Mouse (Mus musculus): ENCODE results near the gene Mthfd2l. TPM values are rescaled to one million over a fixed set of nuclear protein-coding genes. Genes with fewer than 3 reads are reported as not detected.

Gene Mthfd2l
- total RNA-seq (2021): 10 to 100 TPM; 12.1 to 12.2 TPM
- long read RNA-seq, experiment 1, transcript Mthfd2l-201 (8 exons, 2,159 nt): major isoform, 8 of 14 reads
- long read RNA-seq, experiment 1, partial matches to known transcripts: 0 of 14 reads
- long read RNA-seq, experiment 1, other reads (novel, unspliced or antisense): 2 of 14 reads
- long read RNA-seq, experiment 2, transcript Mthfd2l-201 (8 exons, 2,159 nt): major isoform, 6 of 15 reads
- long read RNA-seq, experiment 2, transcript Mthfd2l-203 (2 exons, 688 nt): minor isoform, 5 of 15 reads
- long read RNA-seq, experiment 2, partial matches to known transcripts: 0 of 15 reads
- long read RNA-seq, experiment 2, other reads (novel, unspliced or antisense): 4 of 15 reads

- intact Hi-C loops (cut with DNase I): no loop called here
- DNase-seq: peak; percentile 91
Observed at GRCm38 (mm10) chr5:90930971-90931851, at the start of gene Mthfd2l. TSS of gene Mthfd2l (plus strand) at chr5:90931117.

DNA sequence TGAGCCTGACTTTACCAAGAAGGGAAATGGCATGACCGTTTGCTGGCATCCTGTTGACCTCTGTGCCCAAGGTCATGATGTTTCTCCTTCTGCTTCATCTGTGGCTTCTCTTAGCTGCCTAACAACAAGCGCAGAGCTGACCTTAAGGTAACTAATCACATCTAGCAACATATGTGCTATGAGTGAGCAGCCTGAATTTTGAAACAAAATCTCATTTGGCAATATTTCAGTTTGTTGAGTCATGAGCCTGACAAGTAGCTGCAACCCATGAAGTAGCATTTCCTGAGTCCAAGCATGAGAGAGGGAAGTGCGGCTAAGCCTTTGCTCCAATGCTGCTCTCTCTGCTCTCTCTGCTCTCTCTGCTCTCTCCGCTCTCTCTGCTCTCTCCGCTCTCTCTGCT is 49.2 kb upstream of the Mthfd2l start:
- intact Hi-C loops (cut with DNase I): no loop called here
- DNase-seq: no peak

GRCm38 (mm10) chr5:90882146-90882545 is 48.8 kb upstream of the Mthfd2l start:
- intact Hi-C loops (cut with DNase I): no loop called here
- DNase-seq: no peak

- intact Hi-C loops (cut with DNase I): no loop called here
- DNase-seq: no peak
Observed at GRCm38 (mm10) chr5:90884628-90885242, 46.2 kb upstream of the Mthfd2l start.

DNA sequence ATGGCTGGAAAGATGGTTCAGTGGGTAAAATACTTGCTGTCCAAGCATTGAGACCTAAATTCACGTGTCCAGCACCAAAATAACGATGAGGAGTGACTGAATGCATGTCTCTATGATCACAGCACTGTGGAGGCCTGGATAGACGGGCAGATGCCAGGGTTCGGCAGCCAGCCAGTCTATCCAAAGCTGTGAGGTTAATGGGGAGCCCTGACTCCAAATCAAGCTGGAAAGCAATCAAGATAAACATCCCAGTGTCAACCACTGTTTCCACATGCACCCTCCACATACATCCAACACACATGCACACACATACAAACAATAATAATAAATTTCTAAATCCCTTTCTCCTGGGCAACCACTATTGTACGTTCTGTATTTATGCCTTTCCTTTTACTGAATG is 42.3 kb upstream of the Mthfd2l start:
- intact Hi-C loops (cut with DNase I): no loop called here
- no peak for DNase-seq

DNA sequence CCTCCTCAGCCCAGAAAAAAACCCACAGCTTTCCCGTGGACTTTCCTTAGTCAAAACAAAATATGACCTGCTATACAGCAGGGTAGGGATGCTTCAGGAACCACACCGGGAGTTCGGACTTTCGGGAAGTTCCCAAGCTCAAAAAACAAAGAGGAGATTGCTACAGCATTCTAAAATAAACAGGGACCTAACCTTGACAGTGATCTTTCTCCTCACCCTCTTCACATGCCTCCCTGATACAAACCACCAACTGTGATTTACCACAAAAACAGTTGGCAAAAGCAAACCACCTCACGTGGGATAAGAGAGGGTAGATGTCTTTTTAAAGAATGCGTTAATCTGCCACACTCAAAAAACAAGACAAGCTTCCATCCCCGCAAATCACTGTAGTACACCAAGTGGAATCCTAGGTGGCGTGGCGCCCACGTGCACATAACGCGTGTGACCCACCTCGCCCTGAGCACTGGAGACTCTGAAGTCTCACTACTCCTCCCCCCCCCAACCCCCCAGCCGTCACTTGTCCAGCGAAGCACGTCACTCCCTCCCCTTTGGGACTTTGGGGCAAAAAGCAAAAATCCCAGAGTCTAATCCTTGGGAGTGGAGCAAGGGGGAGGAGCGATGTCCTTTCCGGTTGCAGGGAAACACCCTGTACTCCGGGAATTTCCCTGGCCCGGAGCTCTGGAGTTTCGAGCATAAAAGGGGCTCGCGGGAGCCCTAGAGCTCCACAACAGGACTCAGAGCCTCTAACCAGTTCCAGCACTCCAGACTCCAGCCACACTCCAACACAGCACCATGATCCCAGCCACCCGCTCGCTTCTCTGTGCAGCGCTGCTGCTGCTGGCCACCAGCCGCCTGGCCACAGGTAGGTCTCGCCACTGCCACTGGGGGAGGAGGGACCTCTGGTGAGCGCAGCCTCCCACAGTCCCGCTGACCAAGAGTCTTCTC is 40.1 kb upstream of the Mthfd2l start, which contains the start of gene Cxcl1:
TSS of gene Cxcl1 (plus strand) at position 723 of the 945 bp plus-strand sequence.
- intact Hi-C loops (cut with DNase I): loop anchor here (5.0 kb wide), 1 partner anchor 118 kb away; the partner anchor contains the start of gene Pf4

DNA sequence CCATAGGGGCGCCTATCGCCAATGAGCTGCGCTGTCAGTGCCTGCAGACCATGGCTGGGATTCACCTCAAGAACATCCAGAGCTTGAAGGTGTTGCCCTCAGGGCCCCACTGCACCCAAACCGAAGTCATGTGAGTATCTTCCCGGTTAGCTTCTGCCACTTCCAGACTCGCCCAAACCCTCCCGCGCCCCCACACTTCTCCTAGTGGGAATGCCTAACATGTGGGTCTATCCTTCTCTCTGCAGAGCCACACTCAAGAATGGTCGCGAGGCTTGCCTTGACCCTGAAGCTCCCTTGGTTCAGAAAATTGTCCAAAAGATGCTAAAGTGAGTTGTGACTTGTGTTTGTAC is 39.5 kb upstream of the Mthfd2l start:
- intact Hi-C loops (cut with DNase I): loop anchor here (5.0 kb wide), 1 partner anchor 119 kb away; the partner anchor contains the start of gene Pf4

More for the DNA sequence above, 40.1 kb upstream of the Mthfd2l start, which contains the start of gene Cxcl1:
- DNase-seq: peak; percentile 55 to 59

DNA sequence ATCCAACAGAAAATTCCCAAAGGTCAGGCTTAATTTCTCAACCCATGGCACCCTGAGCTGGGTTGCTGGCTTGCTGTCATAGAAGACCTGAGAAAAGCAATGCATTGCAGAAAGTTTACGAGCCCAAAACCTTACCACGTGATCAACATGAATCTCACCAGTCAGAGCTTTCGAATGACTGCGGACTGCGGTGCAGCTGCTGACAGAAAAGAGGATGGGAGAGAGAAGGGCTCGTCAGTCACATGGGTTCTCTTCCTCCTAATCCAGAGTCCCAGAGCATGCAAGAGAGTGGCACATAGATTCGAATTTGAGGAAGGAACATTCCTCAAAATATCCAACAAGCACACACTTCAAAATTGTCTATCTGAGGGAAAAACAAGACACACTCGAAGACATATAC is 36.7 kb upstream of the Mthfd2l start:
- intact Hi-C loops (cut with DNase I): loop anchor here (5.0 kb wide), 1 partner anchor 122 kb away; the partner anchor contains the start of gene Pf4
- DNase-seq: no peak

More for the DNA sequence above, 39.5 kb upstream of the Mthfd2l start:
- no peak for DNase-seq

DNA sequence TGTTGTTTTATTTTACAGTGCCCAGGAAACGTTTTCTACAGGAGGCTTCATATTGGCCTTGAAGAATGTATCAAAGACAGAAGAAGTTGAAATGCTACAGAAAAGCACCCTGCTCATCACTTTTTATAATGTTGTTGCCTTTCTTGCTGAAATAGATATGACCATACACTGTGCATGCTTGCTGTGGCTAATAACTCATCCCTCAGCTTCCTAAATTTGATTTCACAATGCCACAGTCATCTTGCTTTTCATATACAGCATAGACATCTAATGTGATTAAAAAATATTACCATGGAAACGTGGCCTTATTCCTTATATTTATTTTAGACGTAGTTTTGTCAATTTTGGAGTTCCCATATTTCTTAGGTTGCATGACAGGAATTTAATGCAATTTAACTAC is 33.5 kb upstream of the Mthfd2l start:
- intact Hi-C loops (cut with DNase I): no loop called here
- DNase-seq: no peak

DNA sequence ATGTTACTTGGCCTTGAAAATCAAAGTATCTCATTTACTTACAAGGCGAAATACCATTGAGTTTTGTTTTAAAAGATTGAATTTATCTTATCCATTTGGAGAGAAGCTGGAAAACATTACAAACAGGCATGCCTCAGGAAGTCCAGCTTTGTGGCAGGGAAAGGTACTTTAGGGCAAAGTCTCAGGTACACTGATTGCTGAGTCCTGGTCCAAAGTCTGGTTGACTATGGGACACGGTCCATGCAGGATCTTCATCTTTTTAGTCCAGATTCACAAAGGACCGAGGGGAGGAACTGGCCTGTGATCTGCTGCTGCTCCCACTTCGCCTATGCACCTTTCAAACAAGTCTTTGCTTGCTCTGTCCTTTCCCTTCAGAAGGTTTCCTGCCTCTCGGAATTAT is 31.6 kb upstream of the Mthfd2l start:
- intact Hi-C loops (cut with DNase I): no loop called here
- no peak for DNase-seq

DNA sequence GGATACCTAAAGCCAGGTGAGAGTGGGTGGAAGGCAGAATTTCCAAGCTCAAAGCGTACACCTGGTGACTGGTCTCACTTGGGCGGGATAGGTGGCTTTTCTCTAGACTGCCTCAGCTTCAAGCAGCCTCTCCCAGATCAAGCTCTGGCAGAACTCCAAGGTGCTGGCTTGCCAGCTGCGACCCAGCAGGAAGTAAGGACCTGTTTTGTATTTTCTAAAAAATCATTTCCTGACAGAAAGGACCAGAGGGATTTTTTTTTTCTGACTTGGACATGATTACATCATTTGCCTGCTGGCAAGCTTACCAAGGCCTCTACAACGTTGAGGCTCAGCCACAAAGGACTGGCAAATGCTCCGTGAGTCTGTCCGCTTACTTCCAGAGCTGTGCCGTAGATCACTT is 30.8 kb upstream of the Mthfd2l start:
- DNase-seq: peak; percentile 61 to 72
- intact Hi-C loops (cut with DNase I): no loop called here

DNA sequence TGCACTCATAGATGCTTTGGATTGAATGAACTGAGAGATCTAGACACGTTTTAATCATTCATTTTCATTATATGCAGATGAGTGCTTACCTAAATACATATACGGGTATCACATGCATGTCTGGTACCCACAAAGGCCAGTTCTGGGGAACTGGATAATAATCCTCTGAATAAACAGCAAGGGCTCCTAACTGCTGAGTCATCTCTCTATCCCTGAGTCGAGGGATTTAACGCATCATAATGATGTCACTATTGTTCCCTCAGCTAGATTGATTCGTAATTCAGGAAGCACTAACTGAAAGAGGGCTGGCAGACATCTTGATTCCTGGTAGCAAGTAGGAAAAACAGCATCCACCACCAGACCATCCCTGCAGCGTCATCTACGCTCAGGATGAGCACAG is 30.2 kb upstream of the Mthfd2l start:
- intact Hi-C loops (cut with DNase I): no loop called here
- no peak for DNase-seq

- intact Hi-C loops (cut with DNase I): no loop called here
- no peak for DNase-seq
Observed at GRCm38 (mm10) chr5:90902380-90903260, 28.3 kb upstream of the Mthfd2l start.

DNA sequence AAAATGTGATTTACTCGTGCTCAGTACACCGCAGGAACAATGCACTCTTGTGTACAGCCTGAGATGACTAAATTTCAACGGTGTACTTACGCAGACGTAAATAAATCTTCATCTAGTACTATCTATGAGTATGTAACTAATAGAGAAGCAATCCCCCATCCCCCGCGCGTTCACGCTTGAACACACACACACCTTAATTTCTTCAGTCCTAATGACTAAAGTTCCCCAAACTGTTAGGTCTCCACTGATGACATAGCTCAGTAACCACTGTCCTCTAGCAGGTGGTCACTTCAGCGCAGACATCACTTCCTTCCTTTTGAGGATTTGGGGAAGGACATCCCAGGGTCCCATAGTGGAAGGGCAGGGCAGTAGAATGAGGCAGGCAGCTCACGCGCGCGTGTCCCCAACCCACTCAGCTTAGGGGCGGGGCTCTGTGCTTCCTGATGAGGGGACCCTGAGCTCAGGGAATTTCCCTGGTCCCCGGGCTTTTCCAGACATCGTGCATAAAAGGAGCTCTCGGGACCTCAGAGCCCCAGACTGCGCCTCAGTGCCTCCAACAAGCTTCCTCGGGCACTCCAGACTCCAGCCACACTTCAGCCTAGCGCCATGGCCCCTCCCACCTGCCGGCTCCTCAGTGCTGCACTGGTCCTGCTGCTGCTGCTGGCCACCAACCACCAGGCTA is 27.4 kb upstream of the Mthfd2l start, which contains the start of gene Cxcl2:
TSS of gene Cxcl2 (plus strand) at position 533 of the 682 bp plus-strand sequence.
- DNase-seq: no peak
- intact Hi-C loops (cut with DNase I): no loop called here

DNA sequence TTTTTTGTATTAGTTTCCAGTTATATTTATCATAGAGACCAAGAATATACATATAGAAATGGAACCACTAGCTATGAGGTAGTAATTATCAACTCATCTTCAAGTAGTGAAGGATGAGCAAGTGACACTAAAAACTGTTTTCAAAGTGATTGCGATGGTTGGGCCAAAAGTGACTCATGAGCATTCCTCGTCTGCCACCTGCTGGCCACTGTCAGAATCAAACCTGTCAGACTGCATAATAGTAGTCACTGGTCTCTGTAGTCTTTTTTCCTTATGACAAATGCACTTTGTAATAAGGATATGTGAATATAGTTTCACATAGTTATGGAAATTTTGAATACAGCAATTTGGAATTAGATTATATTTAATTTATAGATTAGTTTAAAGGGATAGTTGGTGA is 21.9 kb upstream of the Mthfd2l start:
- peak; percentile 73 to 75 for DNase-seq
- intact Hi-C loops (cut with DNase I): loop anchor here (2.0 to 5.0 kb wide), 2 partner anchors 248 to 307 kb away; no protein-coding TSS in a partner anchor

DNA sequence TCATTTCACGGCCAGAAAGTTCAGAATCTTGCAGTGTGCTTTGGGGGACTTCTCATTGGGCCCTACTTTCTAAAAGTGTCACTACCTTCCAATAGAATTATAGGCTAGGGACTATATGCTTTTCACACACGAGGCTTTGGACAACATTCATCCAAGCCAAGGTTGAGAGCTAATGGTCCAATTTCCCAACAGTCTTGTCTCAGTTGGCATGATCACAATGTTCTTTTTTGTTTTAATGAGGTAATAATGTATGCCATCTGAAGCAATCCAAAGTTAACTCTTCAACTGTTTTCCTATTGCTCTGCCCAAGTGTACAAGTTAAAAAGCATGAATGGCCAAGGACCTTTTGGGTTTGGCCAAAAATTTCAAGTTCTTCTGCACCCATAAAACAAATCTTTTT is 11.4 kb upstream of the Mthfd2l start:
- intact Hi-C loops (cut with DNase I): no loop called here
- DNase-seq: no peak

DNA sequence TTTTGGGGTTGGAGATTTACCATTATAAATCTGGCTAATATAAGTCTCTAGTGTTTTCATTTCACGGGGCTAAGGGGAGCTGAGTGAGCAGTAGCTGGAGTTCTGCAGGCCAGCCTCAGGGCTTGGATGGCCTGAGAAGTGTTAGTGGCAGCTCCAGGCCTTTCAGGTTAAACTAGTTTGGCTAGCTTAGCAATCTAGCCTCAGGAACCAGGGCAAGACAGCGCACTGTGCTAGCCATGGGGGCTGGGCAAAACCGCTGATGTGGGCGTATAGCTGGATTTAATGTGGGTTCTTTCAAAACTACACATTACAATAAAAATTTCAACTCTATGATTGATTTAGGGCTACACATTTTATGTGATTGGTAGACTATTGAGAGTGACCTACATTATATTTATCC is 8.0 kb upstream of the Mthfd2l start:
- intact Hi-C loops (cut with DNase I): no loop called here
- DNase-seq: no peak

GRCm38 (mm10) chr5:90930546-90930945 is 371 bp upstream of the Mthfd2l start:
- intact Hi-C loops (cut with DNase I): no loop called here
- DNase-seq: no peak

All from heart, postnatal 14 days (tissue).